Mouse (Mus musculus) lung, postnatal 10 days (tissue): ENCODE data around the gene Fbxo42.
"Not testable (repeated sequence)": the region's sequence is repeated elsewhere in the genome, so short reads cannot be mapped to it uniquely, and the experiment has no call there.

ENCODE experiments used
- DNase-seq: peaks from one replicate; pipeline ENCODE4 v3.0.0; 2021

Gene Fbxo42

GRCm38 (mm10) chr4:141137740-141138139 lies 10.0 kb upstream of the Fbxo42 start:
- not testable (repeated sequence) for DNase-seq

DNA sequence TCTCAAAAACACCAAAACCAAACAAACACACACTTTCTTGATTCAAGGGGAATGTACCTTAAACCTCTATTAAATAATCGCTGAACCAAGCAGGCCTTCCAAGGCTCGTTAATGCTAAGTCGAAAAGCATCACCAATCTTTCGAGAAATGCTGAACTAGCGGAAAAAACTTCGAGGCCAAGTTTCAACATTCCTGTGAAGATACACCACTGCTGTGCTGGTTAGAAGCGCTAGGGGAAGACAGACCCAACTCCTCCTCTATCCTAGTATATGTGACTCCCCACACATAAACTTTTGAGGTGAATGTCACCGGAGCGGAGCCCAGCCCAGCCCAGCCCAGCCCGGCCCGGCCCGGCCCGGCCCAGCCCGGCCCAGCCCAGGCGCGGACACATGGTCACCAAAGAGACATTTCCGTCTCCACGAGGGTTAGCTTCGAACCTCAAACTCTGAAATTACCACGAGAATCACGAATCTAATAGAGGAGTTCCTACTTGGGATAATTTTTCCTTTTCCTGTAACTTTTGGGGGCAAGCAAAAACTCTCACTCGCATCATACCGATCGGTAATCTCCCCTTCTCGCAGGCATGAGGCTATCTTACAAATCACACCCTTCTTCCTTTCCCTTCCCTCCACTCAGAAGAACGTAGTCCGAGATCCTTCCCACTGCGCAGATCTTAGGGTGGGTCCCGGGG lies 9.1 kb upstream of the Fbxo42 start:
- peak; percentile 57 for DNase-seq

- peak; percentile 99 for DNase-seq
Measured at GRCm38 (mm10) chr4:141139116-141139970, 8.4 kb upstream of the Fbxo42 start, which contains the start of gene Szrd1. Gene Szrd1, minus strand, starts transcription at chr4:141139775.

DNA sequence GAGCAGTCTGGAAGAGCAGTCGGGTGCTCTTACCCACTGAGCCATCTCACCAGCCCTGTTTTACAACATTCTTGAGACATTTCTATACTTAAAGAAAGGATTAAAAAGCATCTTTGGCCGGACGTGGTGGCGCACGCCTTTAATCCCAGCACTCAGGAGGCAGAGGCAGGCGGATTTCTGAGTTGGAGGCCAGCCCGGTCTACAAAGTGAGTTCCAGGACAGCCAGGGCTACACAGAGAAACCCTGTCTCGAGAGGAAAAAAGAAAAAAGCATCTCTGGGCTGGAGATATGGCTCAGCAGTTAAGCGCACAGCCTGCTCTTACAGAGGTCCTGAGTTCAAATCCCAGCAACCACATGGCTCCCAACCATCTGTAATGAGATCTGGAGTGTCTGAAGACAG lies 7.4 kb upstream of the Fbxo42 start:
- DNase-seq: not testable (repeated sequence)

DNA sequence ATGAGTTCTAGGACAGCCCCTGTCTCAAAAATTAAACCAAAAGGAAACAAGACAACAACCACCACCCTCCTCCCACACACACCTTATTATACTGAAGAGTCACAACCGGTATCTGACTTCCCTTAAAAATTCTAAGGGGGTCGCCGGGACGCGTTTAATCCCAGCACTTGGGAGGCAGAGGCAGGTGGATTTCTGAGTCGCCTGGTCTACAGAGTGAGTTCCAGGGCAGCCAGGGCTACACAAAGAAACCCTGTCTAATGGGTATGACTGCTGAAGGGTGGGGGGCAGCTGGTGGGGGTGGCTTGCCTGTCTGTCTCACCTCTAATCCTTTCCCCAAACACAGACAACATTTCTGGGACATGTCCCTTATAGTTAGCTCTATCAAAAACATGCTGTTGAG lies 6.7 kb upstream of the Fbxo42 start:
- no peak for DNase-seq

GRCm38 (mm10) chr4:141142285-141142811 lies 5.4 kb upstream of the Fbxo42 start:
- DNase-seq: peak; percentile 88

DNA sequence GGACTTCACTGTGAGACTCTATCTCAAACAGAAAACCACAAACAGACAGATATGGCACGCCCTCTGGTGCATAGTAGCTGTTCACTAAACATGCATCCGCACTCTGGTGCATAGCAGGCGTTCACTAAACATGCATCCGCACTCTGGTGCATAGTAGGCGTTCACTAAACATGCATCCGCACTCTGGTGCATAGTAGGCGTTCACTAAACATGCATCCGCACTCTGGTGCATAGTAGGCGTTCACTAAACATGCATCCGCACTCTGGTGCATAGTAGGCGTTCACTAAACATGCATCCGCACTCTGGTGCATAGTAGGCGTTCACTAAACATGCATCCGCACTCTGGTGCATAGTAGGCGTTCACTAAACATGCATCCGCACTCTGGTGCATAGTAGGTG lies 2.6 kb upstream of the Fbxo42 start:
- DNase-seq: not testable (repeated sequence)

- DNase-seq: no peak
Measured at GRCm38 (mm10) chr4:141146491-141147033, 1.2 kb upstream of the Fbxo42 start.

GRCm38 (mm10) chr4:141148009-141148801 lies 492 bp downstream of the Fbxo42 start:
- DNase-seq: peak; percentile 50

DNA sequence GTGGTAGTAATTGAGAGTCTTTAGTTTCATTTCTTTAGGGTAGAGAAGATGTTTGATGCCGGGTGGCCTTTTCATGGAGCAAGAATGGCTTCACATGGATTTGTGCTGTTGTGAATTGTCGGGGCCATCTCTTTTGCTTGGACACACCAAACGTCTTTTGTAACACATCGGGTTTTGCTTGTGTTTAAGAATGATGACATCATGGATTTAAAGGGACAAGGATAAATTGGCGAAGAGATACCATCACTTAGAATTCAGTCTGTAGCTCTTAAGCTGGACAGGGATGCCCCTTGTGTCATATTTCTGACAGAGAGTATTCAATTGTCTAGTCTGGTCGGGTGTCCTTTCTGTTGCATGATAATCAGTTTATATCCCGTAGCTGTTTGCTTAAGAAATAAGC lies 1.4 kb downstream of the Fbxo42 start:
- no peak for DNase-seq

DNA sequence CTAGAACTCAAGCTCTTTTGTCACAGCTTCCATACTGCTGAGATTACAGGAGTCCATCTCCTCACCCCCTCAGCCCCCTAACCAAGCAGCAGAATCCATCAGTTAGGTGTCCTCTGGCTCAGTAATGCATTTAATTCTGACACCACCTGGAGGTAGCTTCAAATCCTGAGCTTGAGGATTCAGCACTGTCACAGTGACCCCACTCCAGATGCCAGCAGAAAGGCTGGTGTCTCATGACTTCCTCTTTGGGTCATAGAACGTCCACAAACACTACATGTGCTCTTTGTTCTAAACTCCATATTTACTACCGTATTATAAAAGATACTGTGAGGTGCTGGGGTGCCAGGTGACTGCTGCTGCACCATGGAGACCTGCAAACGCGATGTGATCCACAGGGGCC lies 9.8 kb downstream of the Fbxo42 start:
- DNase-seq: no peak

DNA sequence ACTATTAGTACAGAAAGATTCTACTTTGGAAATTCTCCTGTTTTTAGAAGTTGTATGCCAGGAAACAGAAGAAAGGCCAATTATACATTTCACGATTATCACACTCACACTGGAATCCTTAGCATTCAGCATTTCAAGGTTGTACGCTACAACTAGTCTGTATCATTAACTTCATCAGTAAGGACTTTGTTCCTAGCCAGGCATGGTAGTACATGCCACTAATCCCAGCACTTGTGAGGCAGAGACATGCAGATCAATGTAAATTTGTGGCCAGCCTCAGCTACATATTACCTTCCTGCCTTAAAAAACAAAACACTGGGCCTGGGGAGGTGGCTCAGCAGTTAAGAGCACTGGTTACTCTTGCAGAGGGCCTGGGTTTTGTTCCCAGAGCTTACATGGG lies 10.9 kb downstream of the Fbxo42 start:
- no peak for DNase-seq

GRCm38 (mm10) chr4:141159093-141159492 lies 11.4 kb downstream of the Fbxo42 start:
- DNase-seq: no peak

DNA sequence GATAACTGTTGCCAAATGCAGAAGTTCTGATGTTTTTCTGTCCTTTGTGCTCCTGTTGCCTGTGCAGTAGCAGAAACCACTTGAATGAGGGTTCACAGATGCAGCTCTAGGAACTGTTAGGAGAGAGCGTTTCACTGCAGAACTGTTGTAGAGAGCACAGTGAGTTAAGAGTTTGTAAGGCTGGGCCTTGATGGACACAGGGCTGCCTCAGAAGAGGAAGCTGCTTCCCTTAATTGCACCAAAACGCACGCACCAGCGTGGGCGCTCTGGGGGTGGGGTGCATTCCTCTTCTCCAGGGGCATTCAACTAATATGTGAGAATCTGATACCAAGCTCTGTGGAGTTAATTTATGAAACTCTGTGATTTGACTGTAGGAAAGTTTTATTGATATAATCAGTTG lies 12.0 kb downstream of the Fbxo42 start:
- no peak for DNase-seq

GRCm38 (mm10) chr4:141160193-141160592 lies 12.5 kb downstream of the Fbxo42 start:
- no peak for DNase-seq

DNA sequence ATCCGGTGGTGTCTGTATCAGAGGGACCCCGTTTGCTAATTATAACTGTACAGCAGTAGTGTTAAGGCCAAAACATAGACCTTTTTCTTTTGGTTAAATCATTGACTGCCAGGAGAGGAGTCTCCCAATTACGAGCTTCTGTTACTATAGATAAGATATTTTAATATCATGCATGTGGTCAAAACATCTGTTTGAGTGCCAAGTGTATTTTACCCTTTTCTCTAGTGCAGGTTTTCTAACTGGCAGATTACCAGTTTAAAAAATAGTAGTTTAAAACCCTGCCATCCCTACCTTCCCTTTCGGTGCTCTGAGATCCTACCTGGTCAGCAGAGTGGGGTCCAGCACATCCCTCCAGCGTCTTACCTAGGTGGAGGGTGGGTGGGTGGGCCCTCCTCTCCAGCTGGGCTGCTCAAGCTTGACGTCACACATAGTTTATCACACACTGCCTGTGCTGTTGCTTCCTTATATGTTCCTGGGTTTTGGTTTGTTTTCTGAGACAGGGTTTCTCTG lies 14.0 kb downstream of the Fbxo42 start:
- no peak for DNase-seq

DNA sequence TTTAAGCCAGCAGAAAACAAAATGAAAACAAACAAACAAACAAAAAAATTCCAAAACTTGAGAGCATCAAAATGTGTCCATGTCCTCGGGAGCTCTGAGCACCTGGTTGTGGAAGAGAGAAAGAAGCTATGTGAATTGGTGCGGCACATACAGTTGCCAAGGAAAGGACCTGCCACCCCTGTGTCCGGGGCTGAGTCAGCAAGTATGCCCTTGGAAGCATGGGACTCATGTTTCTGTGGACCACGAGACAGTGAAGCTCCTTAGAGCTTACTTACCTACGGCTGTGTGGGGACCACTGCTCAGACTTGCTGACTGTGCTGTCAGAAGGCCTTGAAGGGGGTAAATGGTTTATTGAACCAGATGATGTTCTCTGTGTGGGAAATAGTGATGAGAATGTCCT lies 16.0 kb downstream of the Fbxo42 start:
- DNase-seq: no peak

DNA sequence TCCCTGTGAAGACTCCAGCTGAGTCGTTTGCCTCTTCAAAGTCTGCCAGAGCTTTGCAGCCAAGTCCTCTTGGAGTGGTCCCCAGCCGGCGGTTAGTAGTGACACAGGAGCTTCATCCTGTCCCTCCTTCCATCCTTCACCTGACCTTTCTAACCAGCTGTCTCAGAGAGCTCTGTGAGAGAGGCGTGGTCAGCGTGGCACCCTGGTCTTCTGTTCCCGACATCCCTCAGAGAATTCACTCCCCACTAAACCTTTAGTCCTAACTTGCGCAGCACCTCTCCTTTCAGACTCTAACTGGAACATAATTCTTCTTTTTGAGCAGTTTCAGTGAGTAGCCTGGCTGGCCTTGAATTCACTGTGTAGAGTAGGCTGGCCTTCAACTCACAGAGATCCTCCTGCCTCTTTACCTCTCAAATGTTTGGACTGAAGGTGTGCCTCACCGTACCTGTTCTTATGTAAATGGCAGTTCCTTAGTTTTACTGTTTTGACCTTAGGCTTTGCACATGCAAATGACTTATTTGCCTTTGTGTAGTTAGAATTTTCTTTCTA lies 18.1 kb downstream of the Fbxo42 start:
- DNase-seq: no peak

DNA sequence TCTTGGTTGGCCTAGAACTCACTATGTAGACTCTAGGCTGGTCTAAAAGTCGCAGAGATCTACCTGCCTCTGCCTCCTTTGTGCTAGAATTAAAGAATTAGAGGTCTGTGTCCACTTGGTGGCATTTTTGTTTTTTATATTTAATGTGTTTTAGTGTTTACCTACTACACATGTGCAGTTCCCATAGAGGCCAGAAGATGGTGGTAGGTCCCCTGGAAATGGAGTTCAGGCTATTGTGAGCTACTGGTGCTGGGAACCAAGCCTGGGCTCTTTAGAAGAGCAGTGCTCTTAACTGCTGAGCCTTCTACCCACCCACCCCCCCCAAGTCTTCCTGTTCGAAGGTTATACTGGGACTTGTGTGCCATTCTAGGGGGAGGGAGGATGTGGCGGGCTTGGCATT lies 19.4 kb downstream of the Fbxo42 start:
- DNase-seq: no peak

GRCm38 (mm10) chr4:141172121-141172520 lies 24.4 kb downstream of the Fbxo42 start:
- no peak for DNase-seq

GRCm38 (mm10) chr4:141175783-141176182 lies 28.1 kb downstream of the Fbxo42 start:
- DNase-seq: no peak

DNA sequence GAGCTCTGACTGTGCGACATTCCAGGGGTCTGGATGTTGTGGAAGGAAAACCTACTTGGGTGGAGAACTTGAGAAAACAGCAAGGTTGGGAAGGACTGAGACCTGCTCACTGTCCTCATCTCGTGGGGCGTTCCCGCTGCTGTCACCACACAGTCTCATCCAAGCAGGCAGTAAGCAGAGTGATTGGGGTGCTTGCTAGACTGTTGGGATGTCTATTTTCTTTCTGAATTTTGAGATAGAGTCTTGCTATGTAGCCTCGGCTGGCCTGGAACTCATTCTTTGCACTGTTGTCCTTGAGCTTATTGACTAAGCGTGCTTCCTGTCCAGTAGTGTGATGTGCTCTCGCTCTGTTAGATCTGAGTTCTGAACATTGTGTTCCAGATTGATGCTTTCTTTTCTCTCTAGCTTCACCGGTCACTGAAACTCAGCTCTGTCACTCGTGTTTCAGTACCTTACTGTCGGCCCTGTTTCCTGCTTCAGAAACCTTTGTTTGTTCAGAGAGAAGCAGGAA lies 28.7 kb downstream of the Fbxo42 start:
- DNase-seq: no peak
